Mouse (Mus musculus) lung, embryonic 15.5 days (tissue): ENCODE data around the gene Rxfp4. TPM values are rescaled to one million over a fixed set of nuclear protein-coding genes. Genes with fewer than 3 reads are reported as not detected.

Experiments used
- ATAC-seq: fragments of 200-750 bp; cut with Nextera tagmentation; 2 replicates; pipeline ENCODE4 v1.8.0; 2017; ENCODE audit warnings: moderate number of reproducible peaks, borderline replicate concordance; ENCODE audit not compliant: low FRiP score, low TSS enrichment; ENCODE audit errors: extremely low read depth
- H3K27ac ChIP-seq: fragments of 300-500 bp; sonication (generic); 2 replicates; pipeline ENCODE4 v1.5.1; 2015; ENCODE audit warnings: moderate library complexity, mild to moderate bottlenecking, inconsistent platforms
- H3K27me3 ChIP-seq: fragments of 300-500 bp; sonication (generic); 2 replicates; pipeline ENCODE4 v1.6.1; 2015; ENCODE audit warnings: inconsistent platforms
- H3K36me3 ChIP-seq: fragments of 300-500 bp; sonication (generic); 2 replicates; pipeline ENCODE4 v1.6.1; 2015; ENCODE audit warnings: inconsistent platforms
- H3K4me1 ChIP-seq: fragments of 300-500 bp; sonication (generic); 2 replicates; pipeline ENCODE4 v1.6.1; 2015; ENCODE audit warnings: inconsistent platforms
- H3K4me2 ChIP-seq: fragments of 300-500 bp; sonication (generic); 2 replicates; pipeline ENCODE4 v1.6.1; 2015; ENCODE audit warnings: inconsistent platforms, mild to moderate bottlenecking, moderate library complexity
- H3K4me3 ChIP-seq: fragments of 300-500 bp; sonication (generic); 2 replicates; pipeline ENCODE4 v1.5.1; 2015; ENCODE audit warnings: mild to moderate bottlenecking, inconsistent platforms
- H3K9ac ChIP-seq: fragments of 300-500 bp; sonication (generic); 2 replicates; pipeline ENCODE4 v1.6.1; 2015; ENCODE audit warnings: inconsistent platforms
- H3K9me3 ChIP-seq: fragments of 300-500 bp; sonication (generic); 2 replicates; pipeline ENCODE4 v1.6.1; 2016; ENCODE audit warnings: inconsistent platforms
- WGBS: fragments of 180-500 bp; shearing (Covaris S2); methylation state at CpG from one replicate; pipeline ENCODE4 v1.1.7; 2015; 5-methylcytosine and 5-hydroxymethylcytosine counted together
- polyA plus RNA-seq: library from polyadenylated mRNA; unstranded; fragments of >200 nt; fragmentation: Nextera tagmentation; extraction: Ambion mirVana; gene quantifications from 2 replicates; pipeline ENCODE4 v1.2.1, GENCODE M21; 2015

Rxfp4 gene
- polyA plus RNA-seq, 1 experiment from 2014 or later: not detected

- Histone ChIP-seq H3K4me2 (no peak overlapping the region), H3K27ac (no peak overlapping the region), H3K9ac (no peak overlapping the region), H3K4me1 (peaks cover 6% of the 10 kb centered on the region; the same call in 1 of the 2 replicates), H3K4me3 (no peak overlapping the region), H3K36me3 (peaks cover 24% of the 10 kb centered on the region), H3K27me3 (no peaks in the 10 kb centered on the region), H3K9me3 (no peaks in the 10 kb centered on the region)
- no peak for ATAC-seq
- 61% methylated on average over 13 of the region's 13 CpGs for WGBS
Observed at GRCm38 (mm10) chr3:88650713-88651504, 2.0 kb downstream of the Rxfp4 start.

GRCm38 (mm10) chr3:88649967-88650366 lies 3.0 kb downstream of the Rxfp4 start:
- peaks cover 32% of the 10 kb centered on the region for H3K36me3 ChIP-seq
- H3K27me3 ChIP-seq: no peaks in the 10 kb centered on the region
- H3K4me3 ChIP-seq: no peak overlapping the region
- peaks cover 6% of the 10 kb centered on the region; the same call in 1 of the 2 replicates for H3K4me1 ChIP-seq
- no peaks in the 10 kb centered on the region for H3K9me3 ChIP-seq
- WGBS: 87% methylated on average over 13 of the region's 13 CpGs
- ATAC-seq: no peak
- no peak overlapping the region for H3K4me2 ChIP-seq
- H3K27ac ChIP-seq: no peak overlapping the region
- no peak overlapping the region for H3K9ac ChIP-seq

- no peak overlapping the region for H3K9ac ChIP-seq
- H3K9me3 ChIP-seq: no peaks in the 10 kb centered on the region
- peaks cover 40% of the 10 kb centered on the region for H3K36me3 ChIP-seq
- H3K4me2 ChIP-seq: no peak overlapping the region
- H3K27ac ChIP-seq: no peak overlapping the region
- peaks cover 6% of the 10 kb centered on the region; the same call in 1 of the 2 replicates for H3K4me1 ChIP-seq
- H3K4me3 ChIP-seq: no peak overlapping the region
- no peak for ATAC-seq
- H3K27me3 ChIP-seq: no peaks in the 10 kb centered on the region
- 73% methylated on average over 10 of the region's 10 CpGs for WGBS
Observed at GRCm38 (mm10) chr3:88649186-88649585, 3.8 kb downstream of the Rxfp4 start.

GRCm38 (mm10) chr3:88648452-88649168 lies 4.3 kb downstream of the Rxfp4 start:
- no peak overlapping the region for H3K9ac ChIP-seq
- no peak overlapping the region for H3K4me3 ChIP-seq
- no peak for ATAC-seq
- H3K4me1 ChIP-seq: peaks cover 6% of the 10 kb centered on the region; the same call in 1 of the 2 replicates
- H3K9me3 ChIP-seq: no peaks in the 10 kb centered on the region
- H3K27ac ChIP-seq: no peak overlapping the region
- H3K4me2 ChIP-seq: no peak overlapping the region
- no peaks in the 10 kb centered on the region for H3K27me3 ChIP-seq
- H3K36me3 ChIP-seq: peaks cover 46% of the 10 kb centered on the region
- 82% methylated on average over 12 of the region's 12 CpGs for WGBS

- Histone ChIP-seq H3K4me1 (peaks cover 5% of the 10 kb centered on the region; the same call in 1 of the 2 replicates), H3K4me3 (no peak overlapping the region), H3K27me3 (no peaks in the 10 kb centered on the region), H3K4me2 (no peak overlapping the region), H3K9ac (no peak overlapping the region), H3K27ac (no peak overlapping the region), H3K36me3 (peaks cover 53% of the 10 kb centered on the region), H3K9me3 (no peaks in the 10 kb centered on the region)
- WGBS: 87% methylated on average over 14 of the region's 14 CpGs
- no peak for ATAC-seq
Observed at GRCm38 (mm10) chr3:88647779-88648413, 5.0 kb downstream of the Rxfp4 start.

DNA sequence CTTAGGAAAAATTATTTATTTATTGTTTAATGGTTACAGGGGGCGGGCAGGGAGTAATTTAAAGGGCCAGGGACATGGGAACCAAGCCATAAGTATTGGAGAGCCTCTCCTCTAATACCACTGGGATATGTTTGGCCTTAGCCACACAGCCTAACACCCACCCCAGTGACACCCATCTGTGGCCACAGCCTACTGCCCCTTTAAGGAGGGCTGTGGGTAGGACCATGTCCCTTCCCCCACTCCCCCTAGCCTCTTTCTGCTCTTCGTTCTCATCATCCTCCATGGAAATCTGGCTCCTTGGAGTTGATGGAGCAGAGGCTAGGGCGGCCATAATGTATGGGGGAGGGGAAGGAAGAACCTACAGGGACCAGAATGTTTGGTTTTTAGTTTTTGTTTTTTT lies 5.9 kb downstream of the Rxfp4 start:
- ATAC-seq: no peak
- Histone ChIP-seq H3K9ac (no peak overlapping the region), H3K27me3 (no peaks in the 10 kb centered on the region), H3K4me3 (no peak overlapping the region), H3K27ac (no peak overlapping the region), H3K36me3 (peaks cover 61% of the 10 kb centered on the region), H3K4me2 (no peak overlapping the region), H3K4me1 (no peaks in the 10 kb centered on the region), H3K9me3 (no peaks in the 10 kb centered on the region)
- 86% methylated on average over 3 of the region's 3 CpGs for WGBS

DNA sequence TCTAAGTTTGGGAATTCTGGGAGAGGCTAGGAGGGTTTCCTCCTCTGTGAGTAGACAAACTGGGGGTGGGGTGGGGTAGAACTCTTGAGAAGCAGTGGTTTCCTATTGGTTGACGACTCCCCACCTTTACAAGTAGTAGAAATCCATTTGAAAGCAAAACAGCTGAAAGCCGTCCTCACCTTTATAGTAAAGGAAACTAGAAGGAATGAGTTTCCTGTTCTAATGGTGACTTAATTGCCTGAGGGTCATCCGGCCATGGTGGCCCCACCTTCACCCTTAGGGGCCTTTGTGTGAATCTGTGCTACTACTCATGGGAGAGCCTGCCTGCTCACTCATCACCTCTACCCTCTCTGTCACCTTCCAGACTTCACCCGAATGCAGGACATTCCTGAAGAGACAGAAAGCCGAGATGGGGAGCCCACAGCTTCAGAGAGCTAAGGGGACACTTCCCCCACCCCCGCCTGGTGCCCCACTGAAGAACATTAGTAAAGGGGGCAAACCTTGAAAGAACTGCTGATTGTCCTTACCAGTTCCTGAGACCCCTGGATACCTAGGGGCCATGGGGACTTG lies 6.4 kb downstream of the Rxfp4 start:
- no peak overlapping the region for H3K4me3 ChIP-seq
- 69% methylated on average over 6 of the region's 6 CpGs for WGBS
- H3K9me3 ChIP-seq: no peaks in the 10 kb centered on the region
- no peak overlapping the region for H3K27ac ChIP-seq
- no peak overlapping the region for H3K9ac ChIP-seq
- no peak for ATAC-seq
- H3K27me3 ChIP-seq: no peaks in the 10 kb centered on the region
- no peak overlapping the region for H3K4me2 ChIP-seq
- H3K36me3 ChIP-seq: peaks cover 67% of the 10 kb centered on the region
- H3K4me1 ChIP-seq: no peaks in the 10 kb centered on the region

DNA sequence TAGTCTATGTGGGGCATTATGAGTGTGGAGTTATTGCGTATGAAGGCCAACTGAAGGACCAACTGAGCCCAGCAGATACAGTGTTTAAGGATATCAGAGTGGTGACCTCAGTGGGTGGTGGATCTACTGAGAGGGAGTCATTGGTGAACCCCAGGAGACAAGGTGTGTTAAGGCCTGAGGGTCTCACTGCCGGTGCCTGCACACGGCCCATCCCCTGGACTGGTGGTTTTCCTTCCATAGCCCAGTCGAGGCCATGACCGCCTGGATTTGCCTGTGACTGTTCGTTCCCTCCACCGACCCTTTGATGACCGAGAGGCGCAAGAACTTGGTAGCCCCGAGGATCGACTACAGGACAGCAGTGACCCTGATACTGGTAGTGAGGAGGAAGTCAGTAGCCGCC lies 7.0 kb downstream of the Rxfp4 start:
- Histone ChIP-seq H3K4me2 (no peak overlapping the region), H3K4me1 (no peaks in the 10 kb centered on the region), H3K4me3 (no peak overlapping the region), H3K27me3 (no peaks in the 10 kb centered on the region), H3K9me3 (no peaks in the 10 kb centered on the region), H3K27ac (no peak overlapping the region), H3K9ac (no peak overlapping the region), H3K36me3 (peaks cover 72% of the 10 kb centered on the region)
- WGBS: 85% methylated on average over 12 of the region's 12 CpGs
- ATAC-seq: no peak; the same call in 1 of the 2 replicates

DNA sequence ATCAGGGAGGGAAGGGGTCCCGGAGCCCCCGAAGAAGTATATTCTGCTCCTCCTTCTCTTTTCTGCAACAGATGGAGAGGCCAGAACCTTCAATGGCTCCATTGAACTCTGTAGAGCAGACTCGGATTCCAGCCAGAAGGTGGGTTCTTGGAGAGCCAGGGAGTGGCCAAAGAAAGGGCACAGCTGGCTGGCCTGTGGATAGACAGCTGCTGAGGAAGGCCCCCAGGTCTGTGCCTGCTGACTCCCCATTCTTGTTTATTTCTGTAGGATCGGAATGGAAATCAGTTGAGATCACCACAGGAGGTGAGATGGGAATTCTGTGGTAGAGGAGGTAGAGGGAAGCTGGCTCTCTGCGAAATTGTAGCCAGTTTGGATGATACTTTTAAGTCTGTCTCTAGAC lies 9.9 kb downstream of the Rxfp4 start:
- Histone ChIP-seq H3K4me2 (no peak overlapping the region), H3K4me1 (no peaks in the 10 kb centered on the region), H3K27ac (no peak overlapping the region), H3K9me3 (no peaks in the 10 kb centered on the region), H3K27me3 (no peaks in the 10 kb centered on the region), H3K4me3 (no peak overlapping the region), H3K9ac (no peak overlapping the region), H3K36me3 (peaks cover 97% of the 10 kb centered on the region)
- no peak for ATAC-seq
- WGBS: 80% methylated on average over 5 of the region's 5 CpGs

DNA sequence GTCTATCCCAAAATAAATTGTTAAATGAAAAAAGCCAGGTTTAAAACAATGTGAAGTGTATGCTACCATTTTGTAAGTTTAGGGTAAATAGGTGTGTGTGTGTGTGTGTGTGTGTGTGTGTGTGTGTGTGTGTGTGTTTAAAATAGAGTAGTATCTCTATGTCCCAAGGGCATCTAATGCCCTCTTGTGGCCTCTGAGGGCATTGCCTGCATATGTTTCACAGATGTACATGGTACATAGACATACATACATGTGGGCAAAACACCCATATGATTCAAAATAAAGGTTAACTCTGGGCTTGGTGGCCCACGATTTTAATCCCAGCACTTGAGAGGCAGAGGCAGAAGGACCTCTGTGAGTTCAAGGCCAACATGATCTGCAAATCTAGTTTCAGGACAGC lies 12.3 kb downstream of the Rxfp4 start:
- no peak overlapping the region for H3K4me2 ChIP-seq
- H3K9me3 ChIP-seq: no peaks in the 10 kb centered on the region
- H3K4me1 ChIP-seq: no peaks in the 10 kb centered on the region
- no peak overlapping the region for H3K4me3 ChIP-seq
- no peak for ATAC-seq
- no peak overlapping the region for H3K9ac ChIP-seq
- peaks cover 95% of the 10 kb centered on the region for H3K36me3 ChIP-seq
- no peaks in the 10 kb centered on the region for H3K27me3 ChIP-seq
- 77% methylated on average over 1 of the region's 1 CpGs for WGBS
- no peak overlapping the region for H3K27ac ChIP-seq

- H3K4me2 ChIP-seq: no peak overlapping the region
- 93% methylated on average over 12 of the region's 12 CpGs for WGBS
- no peaks in the 10 kb centered on the region for H3K9me3 ChIP-seq
- no peaks in the 10 kb centered on the region for H3K4me1 ChIP-seq
- H3K36me3 ChIP-seq: peaks cover 96% of the 10 kb centered on the region
- H3K9ac ChIP-seq: no peak overlapping the region
- H3K27ac ChIP-seq: no peak overlapping the region
- H3K27me3 ChIP-seq: no peaks in the 10 kb centered on the region
- no peak overlapping the region for H3K4me3 ChIP-seq
- ATAC-seq: no peak
Observed at GRCm38 (mm10) chr3:88639239-88639638, 13.7 kb downstream of the Rxfp4 start.
